Mouse (Mus musculus) hindbrain, embryonic 15.5 days (tissue): ENCODE results near the gene Podxl2. TPM values are rescaled to one million over a fixed set of nuclear protein-coding genes. Genes with fewer than 3 reads are reported as not detected.
A peak's percentile ranks its signal among the peaks of the same experiment; 100 is the strongest.

Experiments
- ATAC-seq: fragments of 200-750 bp; cut with Nextera tagmentation; 2 replicates; pipeline ENCODE4 v1.8.0; 2017; ENCODE audit warnings: low read depth, moderate number of reproducible peaks, moderate TSS enrichment; ENCODE audit not compliant: low FRiP score
- H3K27ac ChIP-seq: fragments of 300-500 bp; sonication (generic); replicated peaks from 2 replicates; pipeline ENCODE4 v1.5.1; 2015; ENCODE audit warnings: mild to moderate bottlenecking, inconsistent platforms
- H3K27me3 ChIP-seq: fragments of 300-500 bp; sonication (generic); 2 replicates; pipeline ENCODE4 v1.6.1; 2015; ENCODE audit warnings: control low read depth, inconsistent platforms
- H3K36me3 ChIP-seq: fragments of 300-500 bp; sonication (generic); 2 replicates; pipeline ENCODE4 v1.6.1; 2015; ENCODE audit warnings: control low read depth, inconsistent platforms
- H3K4me1 ChIP-seq: fragments of 300-500 bp; sonication (generic); replicated peaks from 2 replicates; pipeline ENCODE4 v1.6.1; 2015; ENCODE audit warnings: control low read depth, inconsistent platforms
- H3K4me2 ChIP-seq: fragments of 300-500 bp; sonication (generic); 2 replicates; pipeline ENCODE4 v1.6.1; 2015; ENCODE audit warnings: moderate library complexity, mild to moderate bottlenecking, inconsistent platforms
- H3K4me3 ChIP-seq: fragments of 300-500 bp; sonication (generic); 2 replicates; pipeline ENCODE4 v1.5.1; 2015; ENCODE audit warnings: mild to moderate bottlenecking, inconsistent platforms
- H3K9ac ChIP-seq: fragments of 300-500 bp; sonication (generic); 2 replicates; pipeline ENCODE4 v1.6.1; 2015; ENCODE audit warnings: inconsistent platforms
- H3K9me3 ChIP-seq: fragments of 300-500 bp; sonication (generic); 2 replicates; pipeline ENCODE4 v1.6.1; 2016; ENCODE audit warnings: control low read depth, inconsistent platforms
- WGBS: fragments of 180-500 bp; shearing (Covaris S2); methylation state at CpG from one replicate; pipeline ENCODE4 v1.1.7; 2015; 5-methylcytosine and 5-hydroxymethylcytosine counted together
- polyA plus RNA-seq: library from polyadenylated mRNA; unstranded; fragments of >200 nt; fragmentation: Nextera tagmentation; extraction: Ambion mirVana; gene quantifications from 2 replicates; pipeline ENCODE4 v1.2.1, GENCODE M21; 2015

Podxl2 gene
- polyA plus RNA-seq, 1 experiment from 2014 or later: 747 TPM

- no peaks in the 10 kb centered on the region for H3K9me3 ChIP-seq
- H3K36me3 ChIP-seq: no peaks in the 10 kb centered on the region
- H3K4me1 ChIP-seq: peaks cover 61% of the 10 kb centered on the region
- peak within 1 kb of the TSS; percentile 99 for H3K4me2 ChIP-seq
- H3K27ac ChIP-seq: peak within 1 kb of the TSS; percentile 88
- ATAC-seq: peak; percentile 90
- H3K4me3 ChIP-seq: peak within 1 kb of the TSS; percentile 64
- H3K9ac ChIP-seq: peak within 1 kb of the TSS; percentile 81
- WGBS: under 1% methylated on average over 66 of the region's 66 CpGs
- no peaks in the 10 kb centered on the region for H3K27me3 ChIP-seq
Measured at GRCm38 (mm10) chr6:88901947-88902820, 27.3 kb upstream of the Podxl2 start, which contains the start of gene Tpra1. Tpra1 (plus strand) TSS chr6:88902251.

- Histone ChIP-seq H3K4me3 (peak overlapping the region; percentile 64), H3K4me2 (peak overlapping the region; percentile 99), H3K4me1 (peaks cover 58% of the 10 kb centered on the region), H3K27ac (peak overlapping the region; percentile 81), H3K36me3 (no peaks in the 10 kb centered on the region), H3K27me3 (no peaks in the 10 kb centered on the region), H3K9ac (peak overlapping the region; percentile 81), H3K9me3 (no peaks in the 10 kb centered on the region)
- peak; percentile 0; the same call in 1 of the 2 replicates for ATAC-seq
- WGBS: 7% methylated on average over 5 of the region's 5 CpGs
Measured at GRCm38 (mm10) chr6:88901471-88901870, 26.6 kb upstream of the Podxl2 start.

GRCm38 (mm10) chr6:88899628-88900027 is 24.8 kb upstream of the Podxl2 start:
- Histone ChIP-seq H3K4me1 (peaks cover 51% of the 10 kb centered on the region), H3K4me2 (no peak overlapping the region), H3K36me3 (no peaks in the 10 kb centered on the region), H3K27me3 (no peaks in the 10 kb centered on the region), H3K9me3 (no peaks in the 10 kb centered on the region), H3K4me3 (no peak overlapping the region), H3K27ac (no peak overlapping the region), H3K9ac (no peak overlapping the region)
- 92% methylated on average over 2 of the region's 2 CpGs for WGBS
- ATAC-seq: no peak

GRCm38 (mm10) chr6:88899086-88899485 is 24.2 kb upstream of the Podxl2 start:
- H3K9ac ChIP-seq: no peak overlapping the region

GRCm38 (mm10) chr6:88898534-88899048 is 23.7 kb upstream of the Podxl2 start, which contains the start of gene Mcm2:
Mcm2 (minus strand) TSS chr6:88898780.
- Histone ChIP-seq H3K4me1 (peaks cover 40% of the 10 kb centered on the region), H3K27me3 (no peaks in the 10 kb centered on the region), H3K36me3 (no peaks in the 10 kb centered on the region), H3K4me3 (peak within 1 kb of the TSS; percentile 60), H3K4me2 (peak within 1 kb of the TSS; percentile 94), H3K27ac (peak within 1 kb of the TSS; percentile 80), H3K9me3 (no peaks in the 10 kb centered on the region), H3K9ac (peak within 1 kb of the TSS; percentile 64)
- ATAC-seq: peak; percentile 82
- WGBS: under 1% methylated on average over 33 of the region's 33 CpGs

More at GRCm38 (mm10) chr6:88899086-88899485, 24.2 kb upstream of the Podxl2 start:
- no peak for ATAC-seq
- Histone ChIP-seq H3K27ac (no peak overlapping the region), H3K9me3 (no peaks in the 10 kb centered on the region), H3K36me3 (no peaks in the 10 kb centered on the region), H3K27me3 (no peaks in the 10 kb centered on the region), H3K4me2 (peak overlapping the region; percentile 94), H3K4me3 (peak overlapping the region; percentile 60), H3K4me1 (peaks cover 45% of the 10 kb centered on the region)
- 62% methylated on average over 4 of the region's 4 CpGs for WGBS

- Histone ChIP-seq H3K36me3 (no peaks in the 10 kb centered on the region), H3K27ac (no peak overlapping the region), H3K4me2 (peak overlapping the region; percentile 94), H3K9me3 (no peaks in the 10 kb centered on the region), H3K27me3 (no peaks in the 10 kb centered on the region), H3K9ac (no peak overlapping the region), H3K4me1 (peaks cover 30% of the 10 kb centered on the region), H3K4me3 (no peak overlapping the region)
- 67% methylated on average over 7 of the region's 7 CpGs for WGBS
- no peak for ATAC-seq
Measured at GRCm38 (mm10) chr6:88897246-88897645, 22.4 kb upstream of the Podxl2 start.

- Histone ChIP-seq H3K9ac (no peak overlapping the region), H3K4me2 (no peak overlapping the region), H3K9me3 (no peaks in the 10 kb centered on the region), H3K27ac (no peak overlapping the region), H3K36me3 (peaks cover 10% of the 10 kb centered on the region; the same call in 1 of the 2 replicates), H3K4me3 (no peak overlapping the region), H3K27me3 (no peaks in the 10 kb centered on the region), H3K4me1 (peaks cover 21% of the 10 kb centered on the region)
- 86% methylated on average over 6 of the region's 6 CpGs for WGBS
- ATAC-seq: no peak
Measured at GRCm38 (mm10) chr6:88895943-88896342, 21.1 kb upstream of the Podxl2 start.

GRCm38 (mm10) chr6:88893559-88893958 is 18.7 kb upstream of the Podxl2 start:
- Histone ChIP-seq H3K4me2 (no peak overlapping the region), H3K4me3 (no peak overlapping the region), H3K27ac (no peak overlapping the region), H3K9ac (no peak overlapping the region), H3K27me3 (no peaks in the 10 kb centered on the region), H3K4me1 (peaks cover 16% of the 10 kb centered on the region), H3K9me3 (no peaks in the 10 kb centered on the region), H3K36me3 (peaks cover 10% of the 10 kb centered on the region; the same call in 1 of the 2 replicates)
- WGBS: 61% methylated on average over 5 of the region's 5 CpGs
- no peak for ATAC-seq

- no peak overlapping the region for H3K27ac ChIP-seq
- H3K36me3 ChIP-seq: peaks cover 12% of the 10 kb centered on the region; the same call in 1 of the 2 replicates
- no peak overlapping the region for H3K4me2 ChIP-seq
- no peak overlapping the region for H3K4me3 ChIP-seq
- H3K9me3 ChIP-seq: no peaks in the 10 kb centered on the region
- no peak overlapping the region for H3K9ac ChIP-seq
- 92% methylated on average over 7 of the region's 7 CpGs for WGBS
- no peaks in the 10 kb centered on the region for H3K27me3 ChIP-seq
- H3K4me1 ChIP-seq: no peaks in the 10 kb centered on the region
- no peak for ATAC-seq
Measured at GRCm38 (mm10) chr6:88890832-88891231, 16.0 kb upstream of the Podxl2 start.

GRCm38 (mm10) chr6:88889410-88890042 is 14.7 kb upstream of the Podxl2 start:
- Histone ChIP-seq H3K27ac (no peak overlapping the region), H3K4me3 (no peak overlapping the region), H3K27me3 (no peaks in the 10 kb centered on the region), H3K9me3 (no peaks in the 10 kb centered on the region), H3K4me2 (no peak overlapping the region), H3K9ac (no peak overlapping the region), H3K4me1 (no peaks in the 10 kb centered on the region), H3K36me3 (peaks cover 12% of the 10 kb centered on the region; the same call in 1 of the 2 replicates)
- 89% methylated on average over 13 of the region's 13 CpGs for WGBS
- ATAC-seq: no peak

GRCm38 (mm10) chr6:88886417-88886967 is 11.6 kb upstream of the Podxl2 start:
- ATAC-seq: 0 out of 2 replicates have a peak, but pooled peaks have one; percentile 49
- no peak overlapping the region for H3K27ac ChIP-seq
- H3K9me3 ChIP-seq: no peaks in the 10 kb centered on the region
- peaks cover 11% of the 10 kb centered on the region; the same call in 1 of the 2 replicates for H3K36me3 ChIP-seq
- no peak overlapping the region for H3K4me2 ChIP-seq
- H3K4me1 ChIP-seq: no peaks in the 10 kb centered on the region
- no peaks in the 10 kb centered on the region for H3K27me3 ChIP-seq
- WGBS: 39% methylated on average over 2 of the region's 2 CpGs
- H3K4me3 ChIP-seq: no peak overlapping the region
- no peak overlapping the region for H3K9ac ChIP-seq
